ENCODE assay signal across 21 mouse cellular contexts in the genomic region with DNA sequence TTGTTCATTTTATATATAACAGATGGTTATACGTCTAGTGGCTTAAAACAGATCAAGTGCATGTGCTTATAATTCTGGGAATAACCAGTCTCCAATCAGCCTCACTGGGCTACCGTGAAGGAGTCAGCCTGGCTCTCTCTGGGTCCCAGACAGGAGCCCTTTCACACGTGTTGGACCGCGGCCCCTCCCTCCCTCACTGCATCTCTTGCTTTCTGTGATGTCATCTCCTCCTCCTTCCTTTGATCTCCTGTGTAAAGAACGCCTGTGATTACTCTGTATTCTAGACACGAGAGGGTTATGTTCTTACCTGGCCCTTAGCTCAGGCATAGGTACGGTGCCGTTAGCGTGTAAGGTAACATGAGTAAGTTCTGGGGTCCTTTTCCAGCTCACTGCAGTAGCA. TPM values are rescaled to one million over a fixed set of nuclear protein-coding genes. Genes with fewer than 3 reads are reported as not detected.
DNase-seq lines count a peak whose midpoint lies in the region; ATAC-seq and TF ChIP-seq lines count a peak whose summit lies in the region.
"Had no signal": no experiment of that assay in that cellular context is flagged by ENCODE, and none has a peak within 500 bp of the region (broad histone marks: within the 10 kb centered on the region; RNA-seq: fewer than 3 reads in every experiment).

No protein-coding gene starts in this region.

- H3K27me3 ChIP-seq in stomach, postnatal 0 days (ENCODE audit: control insufficient read depth, insufficient read depth, low read length) = no peaks in the 10 kb centered on the region
- H3K27me3 ChIP-seq in intestine, embryonic 15.5 days (replicated peaks) = no peaks in the 10 kb centered on the region
- H3K27me3 ChIP-seq: embryonic facial prominence, embryonic 13.5 days; forebrain, embryonic 13.5 days; heart, embryonic 12.5 days; hindbrain, embryonic 12.5 days had no signal

- no peak overlapping the region for H3K9ac ChIP-seq in stomach, postnatal 0 days (ENCODE audit: low read length)
- no peak overlapping the region for H3K9ac ChIP-seq in intestine, embryonic 15.5 days
- H3K9ac ChIP-seq: embryonic facial prominence, embryonic 13.5 days; forebrain, embryonic 13.5 days; forebrain, postnatal 0 days; heart, embryonic 12.5 days; hindbrain, embryonic 12.5 days had no signal

- H3K9me3 ChIP-seq in stomach, postnatal 0 days (ENCODE audit: control insufficient read depth, low read length) = no peaks in the 10 kb centered on the region
- no peaks in the 10 kb centered on the region for H3K9me3 ChIP-seq in intestine, embryonic 15.5 days
- H3K9me3 ChIP-seq: embryonic facial prominence, embryonic 13.5 days; forebrain, embryonic 13.5 days; G1E; heart, embryonic 12.5 days; hindbrain, embryonic 12.5 days had no signal

- peaks cover 3% of the 10 kb centered on the region; the same call in 1 of the 2 replicates for H3K36me3 ChIP-seq in stomach, postnatal 0 days (ENCODE audit: control insufficient read depth, insufficient read depth, low read length)
- peaks cover 14% of the 10 kb centered on the region for H3K36me3 ChIP-seq in intestine, embryonic 15.5 days

- no peaks in the 10 kb centered on the region for H3K4me1 ChIP-seq in stomach, postnatal 0 days (replicated peaks; ENCODE audit: control insufficient read depth, insufficient read depth)
- H3K4me1 ChIP-seq in intestine, embryonic 15.5 days (replicated peaks) = 0 out of 2 replicates have a peak, but pooled peaks cover 7% of the 10 kb centered on the region
- H3K4me1 ChIP-seq: embryonic facial prominence, embryonic 13.5 days; forebrain, embryonic 13.5 days; hindbrain, embryonic 12.5 days had no signal

- WGBS in stomach, postnatal 0 days = 76% methylated on average over 10 of the region's 10 CpGs
- WGBS in intestine, embryonic 15.5 days = 75% methylated on average over 10 of the region's 10 CpGs

- peak; percentile 30 for DNase-seq in thymus, postnatal 0 days (ENCODE audit: low spot score)
- DNase-seq in thymus, adult 18-20 months = no peak
- DNase-seq in induced T-regulatory cell, adult 2 months (ENCODE audit: low read depth) = peak; percentile 74
- DNase-seq in stomach, postnatal 0 days (ENCODE audit: low spot score) = no peak
- DNase-seq: adrenal gland, postnatal 25 days; B cell, adult 2 months; cerebellum, adult 18-20 months; cerebellum, adult 9-11 months; cerebellum, postnatal 36 days; forebrain, postnatal 0 days; gastrocnemius, postnatal 14 days had no signal

- H3K27ac ChIP-seq in stomach, postnatal 0 days (replicated peaks) = no peak overlapping the region
- no peak overlapping the region for H3K27ac ChIP-seq in intestine, embryonic 15.5 days
- H3K27ac ChIP-seq: embryonic facial prominence, embryonic 13.5 days; forebrain, embryonic 13.5 days; hindbrain, embryonic 12.5 days had no signal

- TF ChIP-seq CTCF in stomach, postnatal 0 days (IDR thresholded peaks at IDR 0.05; ENCODE audit: low read depth) = no peak

- no peak overlapping the region for H3K4me3 ChIP-seq in stomach, postnatal 0 days (ENCODE audit: low read depth, low read length)
- H3K4me3 ChIP-seq in intestine, embryonic 15.5 days (replicated peaks) = no peak overlapping the region
- H3K4me3 ChIP-seq: embryonic facial prominence, embryonic 13.5 days; forebrain, embryonic 13.5 days; heart, embryonic 12.5 days; hindbrain, embryonic 12.5 days had no signal

- TF ChIP-seq EP300 in stomach, postnatal 0 days (optimal IDR thresholded peaks at IDR 0.05) = no peak

- no peak overlapping the region for H3K4me2 ChIP-seq in stomach, postnatal 0 days (replicated peaks; ENCODE audit: low read depth)
- H3K4me2 ChIP-seq in intestine, embryonic 15.5 days (replicated peaks) = no peak overlapping the region
- H3K4me2 ChIP-seq: embryonic facial prominence, embryonic 13.5 days; forebrain, embryonic 13.5 days; heart, embryonic 12.5 days; hindbrain, embryonic 12.5 days had no signal

- ATAC-seq in CD4-positive, CD25-positive, alpha-beta regulatory T cell, adult 4 months = peak; percentile 97
- no peak for ATAC-seq in stomach, postnatal 0 days (ENCODE audit: low FRiP score, low TSS enrichment)
- ATAC-seq in intestine, embryonic 15.5 days = no peak
- ATAC-seq in granulocyte monocyte progenitor cell, adult 5-6 weeks (replicated peaks; ENCODE audit: poor library complexity, severe bottlenecking) = no peak
- ATAC-seq: forebrain, embryonic 13.5 days; forebrain, postnatal 0 days; hindbrain, embryonic 16.5 days; intestine, postnatal 0 days had no signal

RNA-seq across cellular contexts. Expression of a gene that starts 23.5 kb away (rescaled TPM):
- 44.6 and 47.0 TPM in 2 replicates for polyA plus RNA-seq in thymus, postnatal 0 days (2015; fragmentation: Nextera tagmentation; extraction: Ambion mirVana)
- polyA plus RNA-seq in CD4-positive, CD25-positive, alpha-beta regulatory T cell, adult 4 months (2017; shearing (Covaris generic)) = 10 to 100 TPM; 12.0 to 12.9 TPM
- 52.1 and 52.3 TPM in 2 replicates for polyA plus RNA-seq in stomach, postnatal 0 days (2015; fragmentation: Nextera tagmentation; extraction: Ambion mirVana)
- polyA plus RNA-seq in intestine, embryonic 15.5 days (2015; fragmentation: Nextera tagmentation; extraction: Ambion mirVana) = 67.6 and 70.5 TPM in 2 replicates
- total RNA-seq in granulocyte monocyte progenitor cell, adult 5-6 weeks (2014; fragmentation: Nextera tagmentation) = 59.5 and 65.8 TPM in 2 replicates
- 41.8 and 47.5 TPM in 2 replicates for total RNA-seq in granulocyte monocyte progenitor cell, adult 5-6 weeks (2017)

Comparison
In these comparisons a context has a peak if more than half of its experiments do, and no peak if none do; other contexts are left out.
1. DNase-seq: peak in thymus, postnatal 0 days (single experiment) and induced T-regulatory cell, adult 2 months (single experiment); none in thymus, adult 18-20 months (0 of 2) and stomach, postnatal 0 days (single experiment).